Mouse (Mus musculus): ENCODE measurements around the gene Hoxa1. TPM values are rescaled to one million over a fixed set of nuclear protein-coding genes. Genes with fewer than 3 reads are reported as not detected.

Hoxa1 gene
- total RNA-seq, 2 experiments from 2014 or later = not detected

DNA sequence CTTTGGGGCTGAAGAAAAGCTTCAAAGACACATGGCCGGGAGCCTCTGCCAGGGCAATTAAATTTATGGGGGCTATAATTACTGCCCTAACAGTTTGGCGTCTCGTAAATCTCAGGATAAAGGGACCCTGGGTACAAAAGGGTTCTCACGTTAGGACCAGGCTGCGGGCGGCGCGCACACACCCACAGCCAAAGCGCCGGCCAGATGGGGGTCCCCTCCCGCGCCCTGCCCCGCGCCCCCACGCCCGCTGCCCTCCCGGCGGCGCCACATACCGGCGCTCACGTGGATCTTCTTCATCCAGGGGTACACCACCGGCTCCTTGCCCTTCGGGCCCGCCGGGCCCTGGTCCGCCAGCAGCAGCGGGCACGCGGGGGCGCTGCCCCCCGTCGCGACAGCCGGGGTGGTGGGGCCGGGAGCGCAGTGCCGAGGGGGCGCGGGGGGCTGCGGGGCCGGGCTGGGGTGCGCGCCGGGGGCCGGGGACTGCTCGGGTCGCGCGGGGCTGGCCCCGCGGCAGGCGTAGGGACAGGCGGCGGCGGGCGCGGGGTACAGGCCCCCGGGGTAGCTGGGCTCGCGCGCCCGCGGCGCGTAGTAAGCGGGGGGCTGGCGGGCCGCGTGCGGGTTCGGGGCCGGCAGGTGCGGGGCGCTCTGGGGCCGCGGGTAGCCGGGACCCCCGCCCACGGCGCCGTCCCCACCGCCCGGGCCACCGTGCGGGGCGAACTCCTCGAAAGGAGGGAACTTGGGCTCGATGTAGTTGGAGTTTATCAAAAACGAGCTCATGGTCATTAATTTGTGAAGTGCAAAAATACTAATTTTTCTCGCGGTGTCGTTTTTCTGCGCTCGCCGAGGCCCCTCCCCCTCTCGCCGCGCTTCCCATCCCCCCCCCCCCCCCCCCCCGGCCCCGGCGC lies 33.0 kb upstream of the Hoxa1 start, which contains the start of gene Hoxa4:
Gene Hoxa4 (minus strand): TSS at position 848 of the 905 bp plus-strand sequence.
- DNase-seq (ENCODE audit: low spot score in 2 of 2) = no peak
- intact Hi-C loops (cut with DNase I) = no loop called here

GRCm38 (mm10) chr6:52190410-52190809 lies 32.3 kb upstream of the Hoxa1 start:
- no peak for DNase-seq (ENCODE audit: low spot score in 2 of 2)
- intact Hi-C loops (cut with DNase I) = no loop called here

GRCm38 (mm10) chr6:52189909-52190308 lies 31.8 kb upstream of the Hoxa1 start:
- DNase-seq (ENCODE audit: low spot score in 2 of 2) = no peak
- intact Hi-C loops (cut with DNase I) = no loop called here

GRCm38 (mm10) chr6:52189172-52189591 lies 31.1 kb upstream of the Hoxa1 start:
- intact Hi-C loops (cut with DNase I) = no loop called here
- DNase-seq (ENCODE audit: low spot score in 2 of 2) = no peak

GRCm38 (mm10) chr6:52186500-52186899 lies 28.4 kb upstream of the Hoxa1 start:
- DNase-seq (ENCODE audit: low spot score in 2 of 2) = no peak
- intact Hi-C loops (cut with DNase I) = no loop called here

DNA sequence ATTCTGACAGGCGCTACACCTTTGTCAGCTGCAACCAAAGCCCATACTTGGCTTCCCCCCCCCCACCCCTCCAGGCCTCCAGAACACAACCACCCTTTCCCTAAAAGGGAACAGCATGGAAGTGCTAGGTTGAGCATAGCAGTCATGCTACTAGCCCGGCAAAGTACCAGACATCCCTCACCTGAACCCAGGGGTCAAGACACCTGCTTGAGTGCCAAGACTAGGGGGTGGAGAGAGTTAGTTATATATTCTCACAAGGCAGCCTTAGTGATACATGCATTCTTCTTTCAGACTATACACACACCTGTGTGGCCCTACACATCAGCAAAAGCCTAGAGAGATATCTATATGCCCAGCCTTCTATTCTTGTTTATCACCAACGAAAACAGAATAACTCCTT lies 27.7 kb upstream of the Hoxa1 start:
- intact Hi-C loops (cut with DNase I) = no loop called here
- DNase-seq (ENCODE audit: low spot score in 2 of 2) = no peak

GRCm38 (mm10) chr6:52185222-52185621 lies 27.1 kb upstream of the Hoxa1 start:
- DNase-seq (ENCODE audit: low spot score in 2 of 2) = no peak
- intact Hi-C loops (cut with DNase I) = no loop called here

DNA sequence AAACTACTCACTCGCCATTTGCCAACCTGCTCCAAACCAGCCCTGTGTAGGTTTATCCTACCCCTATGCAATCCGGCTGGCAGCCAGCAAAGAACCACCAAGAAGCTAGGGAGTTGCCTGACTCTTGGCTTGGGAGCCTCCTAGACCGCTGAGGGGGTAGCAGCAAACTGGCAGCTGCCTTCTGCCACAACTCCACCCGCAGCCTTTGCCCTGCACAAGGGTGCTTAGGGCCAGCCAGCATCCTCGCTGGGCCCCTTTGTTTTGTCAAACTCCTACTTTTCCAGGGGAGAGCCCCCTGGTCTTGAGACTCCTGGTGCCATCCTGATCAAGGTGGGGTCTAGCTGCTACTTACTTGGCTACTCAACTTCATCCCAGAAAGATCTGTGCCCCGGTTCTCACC lies 26.6 kb upstream of the Hoxa1 start:
- intact Hi-C loops (cut with DNase I) = no loop called here
- DNase-seq (ENCODE audit: low spot score in 2 of 2) = no peak

DNA sequence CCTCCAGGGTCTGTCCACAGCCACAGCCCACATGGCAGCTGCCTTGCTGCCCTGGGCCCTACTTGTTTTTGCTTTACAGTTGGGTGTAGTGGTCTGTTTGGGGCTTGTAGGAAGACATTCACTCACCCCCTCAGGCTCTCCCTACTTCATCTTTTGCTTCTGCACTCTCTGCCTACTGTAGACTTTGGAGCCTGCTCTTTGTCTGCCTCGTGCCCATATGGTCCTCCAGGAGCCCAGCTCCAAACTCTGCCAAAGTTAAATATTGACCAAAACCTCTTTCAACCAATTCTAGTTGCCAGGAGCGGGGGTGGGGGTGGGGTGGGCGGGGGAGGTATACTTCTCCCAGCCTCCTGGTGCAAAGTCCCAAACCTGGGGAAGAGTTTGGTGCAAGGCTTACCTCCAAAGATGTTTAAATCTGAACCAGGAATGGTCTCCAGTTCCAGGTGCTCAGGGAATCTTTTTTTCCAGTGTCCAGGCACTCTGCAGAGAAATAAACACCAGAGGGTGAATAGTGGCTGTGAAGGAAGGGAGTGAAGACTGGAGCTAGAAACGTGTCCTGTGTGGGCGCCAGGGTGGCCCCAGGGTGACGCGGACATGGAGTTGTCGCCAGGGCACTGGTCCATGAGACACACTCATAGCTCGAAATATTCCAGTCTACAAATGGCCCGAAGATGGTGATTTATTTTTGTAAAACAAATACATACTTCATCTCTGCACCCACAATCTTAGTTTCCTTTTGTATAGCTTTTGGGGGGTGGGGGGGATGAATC lies 25.4 kb upstream of the Hoxa1 start:
- intact Hi-C loops (cut with DNase I) = no loop called here
- DNase-seq (ENCODE audit: low spot score in 2 of 2) = no peak

GRCm38 (mm10) chr6:52182793-52183192 lies 24.7 kb upstream of the Hoxa1 start:
- intact Hi-C loops (cut with DNase I) = no loop called here

DNA sequence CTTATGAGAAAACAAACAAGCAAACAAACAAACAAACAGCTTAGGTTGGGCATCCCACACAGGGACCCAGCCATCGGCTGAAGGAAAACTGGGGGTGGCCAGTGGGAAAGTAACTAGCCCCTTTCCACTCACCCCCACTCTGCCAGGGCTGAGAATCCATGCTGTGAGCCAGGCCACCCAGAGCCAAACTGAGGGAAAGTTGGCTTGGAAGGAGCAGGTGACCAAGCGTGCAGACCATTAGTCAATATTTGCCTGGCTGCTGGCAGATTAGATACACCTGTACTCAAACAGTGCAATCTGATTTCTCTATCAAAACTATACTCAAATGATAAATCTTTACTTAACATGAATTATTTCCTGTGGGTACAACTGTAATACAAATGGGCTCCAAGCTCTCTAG lies 23.9 kb upstream of the Hoxa1 start:
- intact Hi-C loops (cut with DNase I) = no loop called here
- DNase-seq (ENCODE audit: low spot score in 2 of 2) = no peak

More at GRCm38 (mm10) chr6:52182793-52183192, 24.7 kb upstream of the Hoxa1 start:
- DNase-seq (ENCODE audit: low spot score in 2 of 2) = no peak

DNA sequence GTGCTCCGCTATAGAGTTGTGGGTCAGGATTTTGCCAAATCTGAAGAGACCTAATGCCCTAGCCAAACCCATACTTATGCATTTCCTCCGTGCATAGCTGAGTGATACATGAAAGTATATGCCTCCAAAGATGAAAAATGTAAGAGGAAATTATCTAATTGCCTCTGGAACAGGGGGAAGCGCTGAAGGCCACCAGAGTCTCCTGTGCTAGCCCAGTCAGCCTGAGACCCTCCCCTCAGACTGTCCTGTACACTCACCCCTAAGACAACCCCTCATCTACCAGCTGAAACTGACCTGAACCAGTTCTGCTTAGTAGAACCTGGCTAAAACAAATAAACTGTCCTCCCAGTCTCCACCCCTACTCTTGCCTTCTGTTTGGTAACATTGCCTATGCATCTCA lies 22.6 kb upstream of the Hoxa1 start:
- no peak for DNase-seq (ENCODE audit: low spot score in 2 of 2)
- intact Hi-C loops (cut with DNase I) = no loop called here

DNA sequence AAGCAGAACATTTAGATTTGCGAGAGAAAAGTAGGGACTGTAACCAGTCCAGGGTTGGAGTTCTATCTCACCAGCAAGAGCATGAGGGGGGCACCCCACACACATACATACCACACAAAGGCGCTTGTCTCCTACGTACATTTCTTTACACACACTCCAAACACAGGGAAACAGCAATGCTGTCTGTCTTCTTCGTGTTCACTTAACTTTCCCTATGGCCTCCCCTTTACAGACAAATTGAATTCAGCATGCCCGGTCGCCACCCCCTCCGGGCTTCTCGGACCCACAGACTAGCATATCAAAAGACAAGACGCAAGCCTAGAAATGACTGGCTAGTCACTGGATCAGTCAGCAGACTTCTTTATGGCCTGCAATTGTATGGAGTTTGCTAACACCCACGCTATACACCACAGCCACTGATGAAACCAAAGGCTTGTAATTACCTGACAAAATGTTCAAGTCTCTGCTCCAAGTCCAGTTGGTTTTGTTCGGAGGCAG lies 22.1 kb upstream of the Hoxa1 start:
- intact Hi-C loops (cut with DNase I) = no loop called here
- DNase-seq (ENCODE audit: low spot score in 2 of 2) = no peak

- intact Hi-C loops (cut with DNase I) = no loop called here
- no peak for DNase-seq (ENCODE audit: low spot score in 2 of 2)
These were observed 21.6 kb upstream of the Hoxa1 start for GRCm38 (mm10) chr6:52179690-52180089.

- intact Hi-C loops (cut with DNase I) = no loop called here
- DNase-seq (ENCODE audit: low spot score in 2 of 2) = no peak
These were observed 21.0 kb upstream of the Hoxa1 start for GRCm38 (mm10) chr6:52178918-52179665.

DNA sequence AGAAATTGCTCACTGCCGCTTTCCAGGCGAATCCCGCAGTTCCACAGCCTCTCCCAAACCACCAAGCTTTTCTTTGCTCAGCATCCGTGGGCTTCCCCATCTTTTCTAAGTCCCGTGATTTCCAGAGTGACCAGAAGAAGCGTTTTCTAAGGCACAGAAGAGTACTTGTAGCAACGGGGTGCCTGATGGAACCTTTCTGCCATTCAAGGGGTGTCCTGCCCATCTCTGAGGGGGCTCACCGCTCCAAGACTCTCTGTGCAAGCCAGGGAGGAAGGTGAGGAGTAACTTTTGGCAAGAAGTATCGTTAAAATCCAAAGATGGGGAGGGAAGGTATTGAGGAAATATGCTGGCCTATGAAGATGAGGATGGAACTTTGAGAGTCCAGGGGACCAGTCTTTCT lies 19.7 kb upstream of the Hoxa1 start:
- no peak for DNase-seq (ENCODE audit: low spot score in 2 of 2)
- intact Hi-C loops (cut with DNase I) = no loop called here

GRCm38 (mm10) chr6:52177061-52177735 lies 19.1 kb upstream of the Hoxa1 start, which contains the start of gene 5730596B20Rik:
TSS of gene 5730596B20Rik (plus strand) at chr6:52177498.
- intact Hi-C loops (cut with DNase I) = no loop called here
- no peak for DNase-seq (ENCODE audit: low spot score in 2 of 2)

- intact Hi-C loops (cut with DNase I) = no loop called here
- no peak for DNase-seq (ENCODE audit: low spot score in 2 of 2)
These were observed 18.3 kb upstream of the Hoxa1 start for GRCm38 (mm10) chr6:52176391-52176790.

DNA sequence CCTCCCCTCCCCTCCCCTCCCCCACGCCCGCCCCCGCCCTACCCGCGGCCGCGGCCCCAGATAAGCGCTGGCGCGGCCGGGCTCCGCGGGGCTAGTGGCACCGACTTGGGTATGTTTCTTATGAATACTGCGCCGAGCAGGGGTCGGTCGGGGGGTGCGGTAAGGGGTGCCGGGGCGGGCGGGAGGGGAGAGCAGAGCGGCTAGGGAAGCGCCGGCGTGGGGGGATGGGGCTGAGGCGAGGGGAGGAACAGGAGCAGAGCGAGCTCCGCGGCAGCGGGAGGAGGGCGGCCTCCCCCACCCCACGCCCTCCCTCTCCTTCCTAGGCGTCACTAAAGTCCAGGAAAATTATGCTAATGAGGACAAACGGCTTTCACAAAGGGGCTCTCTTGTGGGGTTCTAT lies 17.7 kb upstream of the Hoxa1 start:
- DNase-seq (ENCODE audit: low spot score in 2 of 2) = no peak
- intact Hi-C loops (cut with DNase I) = no loop called here

All from left cerebral cortex, postnatal 14 days (tissue).